Mouse (Mus musculus): Measurements from ENCODE around the gene Ift46.
"Not testable (repeated sequence)": the region's sequence is repeated elsewhere in the genome, so short reads cannot be mapped to it uniquely, and the experiment has no call there.

The Ift46 gene

DNA sequence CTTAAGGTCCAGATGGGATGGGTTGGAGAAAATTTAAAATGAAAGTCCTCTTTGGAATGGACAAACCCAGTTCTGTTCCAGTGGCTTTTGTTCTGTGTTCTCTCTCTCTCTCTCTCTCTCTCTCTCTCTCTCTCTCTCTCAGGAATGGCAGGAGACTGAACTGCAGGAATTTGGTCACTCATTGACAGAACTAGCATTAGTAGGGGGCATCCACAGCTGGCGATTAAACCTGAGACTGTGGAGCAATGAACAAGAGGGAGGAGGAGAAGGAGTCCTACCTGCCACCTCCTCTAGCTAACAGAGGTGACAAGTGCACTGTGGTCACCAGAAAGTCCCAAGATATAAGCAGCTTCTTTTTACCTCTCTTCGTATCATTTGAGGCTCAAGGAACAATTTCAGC is 31.4 kb upstream of the Ift46 start:
- DNase-seq: no peak

DNA sequence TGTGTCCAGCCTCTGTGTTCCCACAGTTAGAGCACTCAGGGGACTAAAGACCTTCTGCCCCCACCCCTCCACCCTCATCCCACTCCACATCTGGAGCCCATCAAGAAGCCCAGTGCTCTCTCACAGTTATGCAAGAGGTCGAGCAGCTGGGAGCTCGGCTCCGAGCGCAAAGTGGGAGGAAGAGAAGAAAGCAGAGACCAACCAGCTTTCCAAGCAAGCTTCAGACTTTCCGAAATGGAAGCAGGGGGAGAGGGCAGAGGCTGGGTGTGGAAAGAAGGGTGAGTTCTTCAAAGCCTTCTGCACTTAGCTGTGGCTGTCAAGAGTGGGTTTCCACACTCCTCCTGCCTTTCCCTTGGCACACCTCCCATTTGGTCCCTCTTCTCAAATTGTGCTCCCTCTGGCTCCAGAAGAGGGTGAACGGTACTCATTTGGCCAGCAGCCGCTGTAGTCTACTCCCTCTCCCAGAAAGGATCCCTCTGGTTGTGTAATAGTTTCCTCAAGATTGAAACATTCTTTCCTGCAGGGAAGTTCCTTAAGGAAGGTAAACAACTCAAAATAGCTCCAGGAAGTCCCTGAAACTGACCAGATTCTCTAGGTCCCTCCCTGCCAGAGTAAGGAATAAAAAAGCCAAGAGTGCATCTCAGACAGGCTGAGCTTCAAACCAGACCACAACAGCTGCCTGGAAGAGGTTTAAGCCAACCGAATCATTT is 30.3 kb upstream of the Ift46 start:
- peak; percentile 83 for DNase-seq

DNA sequence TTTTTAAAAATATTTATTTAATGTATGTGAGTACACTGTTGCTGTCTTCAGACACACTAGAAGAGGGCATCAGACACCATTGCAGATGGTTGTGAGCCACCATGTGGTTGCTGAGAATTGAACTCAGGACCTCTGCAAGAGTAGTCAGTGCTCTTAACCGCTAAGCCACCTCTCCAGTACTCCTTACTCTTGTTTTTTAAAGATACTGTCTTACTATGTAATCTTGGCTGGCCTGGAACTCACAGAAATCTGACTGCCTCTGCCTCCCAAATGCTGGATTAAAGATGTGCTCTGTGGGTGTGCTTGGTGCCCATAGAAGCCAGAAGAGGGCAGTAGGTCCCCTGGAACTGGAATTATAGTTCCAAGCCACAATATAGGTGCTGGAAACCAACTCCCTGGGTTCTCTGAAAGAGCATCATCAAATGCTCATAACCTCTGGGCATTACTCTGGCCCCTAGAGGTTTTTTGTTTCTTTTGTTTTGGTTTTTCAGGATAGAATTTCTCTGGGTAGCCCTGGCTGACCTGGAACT is 27.0 kb upstream of the Ift46 start:
- no peak for DNase-seq

DNA sequence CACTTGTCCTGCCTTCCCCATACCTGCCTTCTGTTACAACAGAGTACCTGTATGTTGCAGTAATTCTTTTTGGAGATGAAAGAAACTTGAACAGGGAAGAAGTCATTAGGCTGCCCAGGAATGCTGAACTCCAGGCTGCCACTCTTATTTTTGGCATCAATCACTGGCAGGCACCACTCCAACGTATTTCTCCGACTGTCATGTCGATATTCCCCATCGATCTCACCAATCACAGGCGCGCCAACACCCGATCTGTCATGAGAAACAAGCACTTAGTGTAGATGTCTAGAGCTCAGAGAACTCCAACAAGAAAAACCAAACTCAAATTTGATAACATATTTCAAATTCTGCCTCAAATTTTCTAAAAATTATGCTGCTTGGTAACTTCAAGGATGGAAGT is 22.3 kb upstream of the Ift46 start:
- no peak for DNase-seq

DNA sequence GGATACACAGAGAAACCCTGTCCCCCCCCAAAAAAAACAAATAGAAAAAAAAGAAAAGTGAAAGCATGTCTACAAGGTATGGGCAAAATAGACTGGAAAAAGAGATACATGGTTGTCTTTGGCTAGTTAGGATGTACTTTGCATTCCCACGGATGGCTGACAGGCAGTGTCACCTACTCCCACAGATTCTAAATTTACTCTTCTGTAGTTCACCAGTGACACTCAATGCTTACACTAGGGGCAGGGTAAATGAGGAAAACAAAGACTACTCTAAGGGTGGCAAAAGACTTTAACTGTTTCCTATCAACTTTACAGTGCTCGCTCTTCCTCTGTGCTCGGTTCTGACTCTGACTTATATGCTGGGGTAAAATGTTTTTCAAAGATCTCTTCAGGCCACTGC is 21.0 kb upstream of the Ift46 start:
- no peak for DNase-seq

- no peak for DNase-seq
Observed at GRCm38 (mm10) chr9:44747341-44747740, 20.4 kb upstream of the Ift46 start.

DNA sequence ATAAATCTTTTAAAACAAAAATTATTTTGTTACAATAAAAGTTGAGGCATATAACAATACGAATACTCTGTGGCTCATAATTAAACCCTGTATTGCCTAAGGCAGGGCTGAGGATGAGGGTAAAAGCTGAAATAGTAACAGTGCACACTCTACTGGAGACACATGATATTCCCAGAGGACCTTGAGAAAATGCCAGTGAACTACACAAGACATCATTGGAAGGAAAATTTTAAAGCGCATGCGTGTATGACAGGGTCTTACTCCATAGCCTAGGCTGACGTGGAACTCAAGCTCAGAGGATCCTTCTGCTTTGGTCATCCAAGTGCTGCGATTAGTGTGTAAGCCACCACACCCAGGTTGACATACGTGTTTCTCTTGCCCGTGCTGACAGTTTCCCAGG is 19.2 kb upstream of the Ift46 start:
- no peak for DNase-seq

GRCm38 (mm10) chr9:44760873-44761272 is 6.8 kb upstream of the Ift46 start:
- no peak for DNase-seq

DNA sequence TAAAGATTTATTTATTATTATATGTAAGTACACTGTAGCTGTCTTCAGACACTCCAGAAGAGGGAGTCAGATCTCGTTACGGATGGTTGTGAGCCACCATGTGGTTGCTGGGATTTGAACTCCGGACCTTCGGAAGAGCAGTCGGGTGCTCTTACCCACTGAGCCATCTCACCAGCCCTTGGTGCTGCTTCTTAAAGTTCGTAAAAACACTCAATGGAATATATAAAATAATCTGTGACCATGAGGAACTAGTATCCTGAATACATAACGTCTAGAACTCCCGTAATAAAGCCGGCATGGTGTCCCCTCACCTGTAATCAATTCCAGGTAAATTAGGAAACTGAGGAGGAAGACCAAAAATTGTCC is 304 bp downstream of the Ift46 start:
- not testable (repeated sequence) for DNase-seq

DNA sequence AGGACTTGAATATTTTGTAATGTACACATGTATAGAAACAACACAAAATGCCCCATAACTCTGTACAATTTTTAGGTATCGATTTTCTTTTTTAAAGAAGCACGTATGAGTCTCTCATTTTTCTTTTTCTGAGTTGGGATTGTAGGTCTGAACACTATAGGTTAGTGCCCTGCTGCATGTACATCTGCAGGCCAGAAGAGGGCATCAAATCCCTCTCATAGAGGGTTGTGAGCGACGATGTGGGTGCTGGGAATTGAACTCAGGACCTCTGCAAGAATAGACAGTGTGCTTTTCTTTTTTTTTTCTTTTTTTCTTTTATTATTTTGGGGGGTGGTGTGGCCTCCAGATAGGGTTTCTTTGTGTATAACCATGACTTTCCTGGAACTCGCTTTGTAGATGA is 3.7 kb downstream of the Ift46 start:
- DNase-seq: no peak

GRCm38 (mm10) chr9:44772392-44772749 is 4.7 kb downstream of the Ift46 start:
- no peak for DNase-seq

- peak; percentile 97 for DNase-seq
Observed at GRCm38 (mm10) chr9:44772750-44773651, 5.3 kb downstream of the Ift46 start.

- DNase-seq: no peak
Observed at GRCm38 (mm10) chr9:44792842-44793241, 25.1 kb downstream of the Ift46 start.

DNA sequence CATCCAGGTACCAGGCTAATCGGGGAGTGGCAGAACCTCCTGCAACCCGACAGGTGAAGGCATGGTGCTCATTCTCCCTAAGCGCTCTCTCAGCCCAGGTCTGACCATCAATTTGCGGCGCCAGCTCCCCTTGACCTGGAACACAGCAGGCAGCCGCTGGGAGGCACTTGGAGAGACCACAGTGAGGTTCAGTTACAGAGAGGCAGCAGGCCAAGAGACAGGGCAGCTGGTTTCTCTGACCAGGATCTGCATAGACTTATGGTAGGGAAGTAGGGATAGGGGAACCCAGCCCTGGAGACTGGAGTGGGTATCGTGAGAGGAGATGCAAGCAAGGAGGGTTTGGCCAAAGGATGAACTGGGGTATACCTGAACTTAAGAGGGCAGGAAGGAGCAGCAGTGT is 30.6 kb downstream of the Ift46 start:
- no peak for DNase-seq

GRCm38 (mm10) chr9:44799102-44799957 is 31.6 kb downstream of the Ift46 start, which contains the start of gene Tmem25:
Gene Tmem25, minus strand, starts transcription at chr9:44799307.
- DNase-seq: peak; percentile 93

DNA sequence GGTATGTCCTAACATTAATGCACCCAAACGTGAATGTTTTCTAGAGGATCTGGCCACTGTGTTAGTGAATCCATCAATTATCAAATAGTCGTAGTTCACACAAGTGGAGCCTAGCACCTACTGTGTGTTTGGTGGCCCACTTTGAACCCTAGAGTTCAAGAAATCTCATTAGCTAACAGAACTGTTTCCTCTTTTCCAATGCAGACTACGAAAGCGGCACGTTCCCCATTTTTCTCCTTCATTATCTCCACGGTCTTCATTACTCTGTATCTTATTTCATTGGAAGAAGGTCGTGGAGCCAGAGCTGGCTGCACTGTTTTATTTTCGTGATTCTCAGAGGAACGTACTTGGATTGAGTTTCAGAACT is 32.2 kb downstream of the Ift46 start:
- no peak for DNase-seq

GRCm38 (mm10) chr9:44801669-44802068 is 34.0 kb downstream of the Ift46 start:
- no peak for DNase-seq

GRCm38 (mm10) chr9:44802808-44803450 is 35.2 kb downstream of the Ift46 start, which contains the start of gene Ttc36:
Gene Ttc36, minus strand, starts transcription at chr9:44803072.
- DNase-seq: peak; percentile 74

DNA sequence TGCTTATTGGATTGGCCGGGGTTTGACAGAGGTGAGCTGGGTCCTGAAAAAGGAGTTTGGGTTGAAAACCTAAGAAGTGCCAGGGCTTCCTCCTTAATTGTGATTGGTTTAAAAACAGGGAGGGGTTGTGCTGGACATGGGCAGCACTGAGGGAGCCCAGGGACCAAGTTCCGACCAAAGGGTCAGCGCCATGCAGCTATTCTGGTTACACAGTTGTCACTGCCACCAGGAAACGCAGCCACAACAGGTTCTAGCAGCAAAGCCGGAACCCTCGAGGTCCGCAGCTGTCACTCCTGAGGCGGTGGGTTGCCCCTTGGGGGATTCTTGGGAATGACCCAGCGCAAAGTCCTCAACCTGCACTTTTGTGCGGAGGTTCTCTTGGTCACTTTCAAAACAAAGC is 37.0 kb downstream of the Ift46 start:
- no peak for DNase-seq

- DNase-seq: no peak
Observed at GRCm38 (mm10) chr9:44805536-44805935, 37.8 kb downstream of the Ift46 start.

GRCm38 (mm10) chr9:44807141-44807540 is 39.4 kb downstream of the Ift46 start:
- DNase-seq: no peak

DNA sequence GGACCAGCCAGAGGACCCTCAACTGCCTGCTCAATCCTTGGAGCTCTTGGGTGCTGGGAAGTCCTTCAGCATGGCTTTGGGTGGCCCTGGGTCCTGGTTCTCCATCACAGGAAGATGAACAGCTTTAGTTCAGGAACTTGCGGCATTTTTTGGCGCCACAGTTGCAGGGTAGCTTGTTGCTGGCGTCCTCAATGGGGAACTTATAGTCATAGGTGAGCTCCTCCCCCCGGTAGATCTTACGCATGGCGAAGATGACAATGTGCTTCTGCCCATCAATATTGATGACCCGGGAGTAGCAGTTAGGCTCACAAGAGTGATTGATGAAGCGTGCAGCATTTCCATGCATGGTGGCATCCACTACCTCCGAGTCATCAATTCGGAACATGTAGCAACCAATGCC is 40.1 kb downstream of the Ift46 start:
- no peak for DNase-seq

- peak; percentile 65 for DNase-seq
Observed at GRCm38 (mm10) chr9:44810316-44810715, 42.6 kb downstream of the Ift46 start.
